Mouse (Mus musculus): Measurements from ENCODE around the gene B3gnt2. TPM values are rescaled to one million over a fixed set of nuclear protein-coding genes. Genes with fewer than 3 reads are reported as not detected.

Gene B3gnt2
- total and polyA plus RNA-seq, 3 experiments = 36.8 to 66.4 TPM; not detected in 1

DNA sequence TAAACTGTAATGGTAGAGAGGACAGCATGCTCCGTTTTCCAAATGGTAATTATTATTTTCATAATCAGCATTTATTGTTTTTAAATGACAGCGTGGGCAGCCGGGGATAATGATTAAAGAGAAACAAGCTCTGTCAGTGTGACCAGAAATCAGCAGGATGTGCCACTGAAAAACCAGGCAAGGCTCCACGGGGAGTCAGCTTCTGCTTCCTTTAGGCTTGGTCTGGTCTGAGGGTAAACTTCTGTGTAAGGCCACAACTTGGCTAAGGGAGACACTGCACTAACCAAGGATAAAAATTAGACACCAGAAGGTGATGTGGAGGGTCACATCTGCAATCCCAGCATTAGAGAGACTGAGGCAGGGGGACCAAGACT lies 11.5 kb upstream of the B3gnt2 start:
- peaks cover 7 to 17% of the 10 kb centered on the region in 2 experiments for H3K4me1 ChIP-seq (ENCODE audit: control insufficient read depth in 1 of 2, insufficient read depth in 2 of 2, low read length in 2 of 2)
- peak overlapping the region; percentile 82 for H3K27ac ChIP-seq (ENCODE audit: control insufficient read depth, low read depth, low read length)
- H3K27me3 ChIP-seq (ENCODE audit: control insufficient read depth in 1 of 2, insufficient read depth in 2 of 2, low read length in 2 of 2) = no peaks in the 10 kb centered on the region
- TF ChIP-seq MAZ (IDR thresholded peaks at IDR 0.05; ENCODE audit: low read depth, low read length) (0 out of 2 replicates have a peak, but pooled peaks have one; percentile 5), MXI1 (IDR thresholded peaks at IDR 0.05; ENCODE audit: low read depth, low read length) (peak; percentile 19; the same call in 1 of the 2 replicates), MYC (IDR thresholded peaks at IDR 0.05; ENCODE audit: low read depth, low read length) (0 out of 2 replicates have a peak, but pooled peaks have one; percentile 3), ZKSCAN1 (IDR thresholded peaks at IDR 0.05; ENCODE audit: low read depth, low read length) (no peak)
- H3K79me2 ChIP-seq (ENCODE audit: control insufficient read depth, insufficient read depth, low read length, poor library complexity) = no peaks in the 10 kb centered on the region; the same call in 1 of the 2 replicates
- H3K36me3 ChIP-seq (ENCODE audit: control insufficient read depth in 1 of 2, insufficient read depth in 2 of 2, low read length in 2 of 2) = peaks cover 0 to 23% of the 10 kb centered on the region in 2 experiments; a peak in 2 of 4 replicates
- peak overlapping the region; percentile 44 to 76 for H3K4me3 ChIP-seq (ENCODE audit: control insufficient read depth in 1 of 2, insufficient read depth in 1 of 2, low read depth in 2 of 2, low read length in 2 of 2)
- peak; percentile 67 for DNase-seq (ENCODE audit: low read depth, low spot score)
- peak overlapping the region; percentile 77 for H3K9ac ChIP-seq (ENCODE audit: control insufficient read depth, low read depth, low read length, poor library complexity, severe bottlenecking)
- H3K9me3 ChIP-seq (replicated peaks; ENCODE audit: insufficient read depth, low read length) = no peaks in the 10 kb centered on the region

- peak overlapping the region; percentile 77 for H3K9ac ChIP-seq (ENCODE audit: control insufficient read depth, low read depth, low read length, poor library complexity, severe bottlenecking)
- H3K9me3 ChIP-seq (replicated peaks; ENCODE audit: insufficient read depth, low read length) = no peaks in the 10 kb centered on the region
- no peaks in the 10 kb centered on the region; the same call in 1 of the 2 replicates for H3K79me2 ChIP-seq (ENCODE audit: control insufficient read depth, insufficient read depth, low read length, poor library complexity)
- H3K36me3 ChIP-seq (ENCODE audit: control insufficient read depth in 1 of 2, insufficient read depth in 2 of 2, low read length in 2 of 2) = peaks cover 0 to 19% of the 10 kb centered on the region in 2 experiments; a peak in 2 of 4 replicates
- peak overlapping the region; percentile 82 for H3K27ac ChIP-seq (ENCODE audit: control insufficient read depth, low read depth, low read length)
- peak; percentile 85 for DNase-seq (ENCODE audit: low read depth, low spot score)
- no peaks in the 10 kb centered on the region for H3K27me3 ChIP-seq (ENCODE audit: control insufficient read depth in 1 of 2, insufficient read depth in 2 of 2, low read length in 2 of 2)
- peaks cover 7 to 14% of the 10 kb centered on the region in 2 experiments for H3K4me1 ChIP-seq (ENCODE audit: control insufficient read depth in 1 of 2, insufficient read depth in 2 of 2, low read length in 2 of 2)
- H3K4me3 ChIP-seq (ENCODE audit: control insufficient read depth in 1 of 2, insufficient read depth in 1 of 2, low read depth in 2 of 2, low read length in 2 of 2) = peak overlapping the region; percentile 44 to 76
- TF ChIP-seq RAD21 (IDR thresholded peaks at IDR 0.05; ENCODE audit: low read depth, low read length) = no peak
- no peak for TF ChIP-seq CTCF (IDR thresholded peaks at IDR 0.05 in 2 of 3, conservative IDR thresholded peaks at IDR 0.05 in 1 of 3; ENCODE audit: control insufficient read depth in 1 of 3, insufficient read depth in 1 of 3, low read depth in 2 of 3, low read length in 3 of 3, poor library complexity in 1 of 3, severe bottlenecking in 1 of 3)
- TF ChIP-seq POLR2AphosphoS5 (IDR thresholded peaks at IDR 0.05; ENCODE audit: borderline replicate concordance, low read depth, low read length) = no peak
- peak; percentile 60; the same call in 1 of the 2 replicates for TF ChIP-seq MYC (IDR thresholded peaks at IDR 0.05; ENCODE audit: low read depth, low read length)
- TF ChIP-seq EP300 (IDR thresholded peaks at IDR 0.05; ENCODE audit: low read depth in 1 of 2, low read length in 2 of 2) = peak; percentile 57 to 61
- peak; percentile 74 for TF ChIP-seq ZMIZ1 (IDR thresholded peaks at IDR 0.05; ENCODE audit: low read depth, low read length)
- no peak for TF ChIP-seq UBTF (IDR thresholded peaks at IDR 0.05; ENCODE audit: borderline replicate concordance, insufficient read depth, low read depth, low read length)
- no peak for TF ChIP-seq MEF2A (IDR thresholded peaks at IDR 0.05; ENCODE audit: extremely low read depth, insufficient replicate concordance, low read depth, low read length, poor library complexity, severe bottlenecking)
- TF ChIP-seq USF1 (IDR thresholded peaks at IDR 0.05; ENCODE audit: low read depth, low read length) = no peak
- peak; percentile 35 for TF ChIP-seq TAL1 (IDR thresholded peaks at IDR 0.05; ENCODE audit: low read length)
- TF ChIP-seq ZKSCAN1 (IDR thresholded peaks at IDR 0.05; ENCODE audit: low read depth, low read length) = no peak
- peak; percentile 78 for TF ChIP-seq ELF1 (IDR thresholded peaks at IDR 0.05; ENCODE audit: low read depth, low read length)
- no peak for TF ChIP-seq KAT2A (conservative IDR thresholded peaks at IDR 0.05; ENCODE audit: low read depth, low read length)
- peak; percentile 22; the same call in 1 of the 2 replicates for TF ChIP-seq SMC3 (IDR thresholded peaks at IDR 0.05; ENCODE audit: low read depth, low read length)
- TF ChIP-seq ZNF384 (IDR thresholded peaks at IDR 0.05; ENCODE audit: low read depth, low read length) = no peak
- TF ChIP-seq MXI1 (IDR thresholded peaks at IDR 0.05; ENCODE audit: low read depth, low read length) = peak; percentile 70
- peak; percentile 89 for TF ChIP-seq GATA1 (IDR thresholded peaks at IDR 0.05; ENCODE audit: low read depth, low read length)
- peak; percentile 39 for TF ChIP-seq TCF12 (IDR thresholded peaks at IDR 0.05; ENCODE audit: low read depth, low read length)
- no peak for TF ChIP-seq GABPA (IDR thresholded peaks at IDR 0.05; ENCODE audit: low read depth, low read length)
- no peak for TF ChIP-seq CHD2 (IDR thresholded peaks at IDR 0.05; ENCODE audit: low read length)
- TF ChIP-seq MYB (IDR thresholded peaks at IDR 0.05; ENCODE audit: low read depth, low read length) = 0 out of 2 replicates have a peak, but pooled peaks have one; percentile 44
- TF ChIP-seq SIN3A (IDR thresholded peaks at IDR 0.05; ENCODE audit: low read length) = peak; percentile 63; the same call in 1 of the 2 replicates
- peak; percentile 30; the same call in 1 of the 2 replicates for TF ChIP-seq MAZ (IDR thresholded peaks at IDR 0.05; ENCODE audit: low read depth, low read length)
- TF ChIP-seq NRF1 (IDR thresholded peaks at IDR 0.05; ENCODE audit: insufficient read depth, low read depth, low read length, poor library complexity, severe bottlenecking) = no peak
- TF ChIP-seq BHLHE40 (IDR thresholded peaks at IDR 0.05; ENCODE audit: borderline replicate concordance, low read depth, low read length) = no peak
- peak; percentile 83; the same call in 1 of the 2 replicates for TF ChIP-seq POLR2AphosphoS2 (IDR thresholded peaks at IDR 0.05; ENCODE audit: low read length)
- TF ChIP-seq TBP (IDR thresholded peaks at IDR 0.05; ENCODE audit: low read depth, low read length) = peak; percentile 68
- peak; percentile 21; the same call in 1 of the 2 replicates for TF ChIP-seq RCOR1 (IDR thresholded peaks at IDR 0.05; ENCODE audit: low read depth, low read length)
These were observed 11.0 kb upstream of the B3gnt2 start for GRCm38 (mm10) chr11:22871628-22872306.
